Mouse (Mus musculus): ENCODE measurements around the gene Iqgap2. TPM values are rescaled to one million over a fixed set of nuclear protein-coding genes. Genes with fewer than 3 reads are reported as not detected.

Iqgap2 gene
- polyA plus RNA-seq, 1 experiment: 6.0 TPM

DNA sequence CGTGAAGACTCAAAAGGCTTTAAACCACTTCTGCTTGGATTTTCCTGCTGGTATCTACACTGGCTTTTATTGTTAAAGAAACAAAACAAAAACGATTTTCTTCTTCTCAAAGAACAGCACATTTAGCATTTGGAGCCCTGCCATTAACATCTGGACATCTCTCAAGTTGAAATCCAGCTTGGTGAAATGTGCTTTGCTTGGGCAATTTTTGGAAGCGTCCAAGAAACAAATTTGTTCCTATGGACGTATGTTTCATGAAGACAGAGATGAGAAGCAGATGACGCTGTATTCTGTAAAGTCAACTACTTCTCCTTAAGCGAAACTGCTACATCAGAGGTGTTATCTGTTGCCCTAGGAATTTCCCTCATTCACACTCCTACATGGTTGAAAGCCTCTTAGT lies 93.0 kb downstream of the Iqgap2 start:
- no peak for DNase-seq (ENCODE audit: low read depth)
- TF ChIP-seq POLR2A (IDR thresholded peaks at IDR 0.05; ENCODE audit: borderline replicate concordance, extremely low read depth, insufficient read depth, insufficient read length, poor library complexity, severe bottlenecking): no peak
- no peak for TF ChIP-seq CTCF (IDR thresholded peaks at IDR 0.05; ENCODE audit: borderline replicate concordance, extremely low read depth, insufficient read depth, insufficient read length)

DNA sequence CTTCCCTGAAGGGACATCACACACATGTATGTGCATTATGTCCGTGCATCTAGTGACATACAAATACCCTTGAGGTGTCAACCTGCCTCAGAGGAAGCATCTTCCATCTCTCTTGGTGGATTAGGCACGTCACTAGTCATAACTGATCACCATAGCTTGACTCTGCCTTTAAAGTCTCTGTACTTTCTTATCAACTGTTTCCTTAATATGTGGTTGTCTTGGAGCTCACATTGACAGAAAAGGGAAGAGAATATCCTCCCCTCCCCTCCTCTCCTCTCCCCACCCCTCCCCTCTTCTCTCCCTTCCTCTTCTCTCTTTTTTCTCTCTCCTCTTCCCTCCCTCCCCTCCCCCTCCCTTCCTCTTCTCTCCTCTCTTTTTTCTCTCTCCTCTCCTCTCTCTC lies 94.2 kb downstream of the Iqgap2 start:
- TF ChIP-seq POLR2A (IDR thresholded peaks at IDR 0.05; ENCODE audit: borderline replicate concordance, extremely low read depth, insufficient read depth, insufficient read length, poor library complexity, severe bottlenecking) (no peak), CTCF (IDR thresholded peaks at IDR 0.05; ENCODE audit: borderline replicate concordance, extremely low read depth, insufficient read depth, insufficient read length) (no peak)
- DNase-seq (ENCODE audit: low read depth): no peak

DNA sequence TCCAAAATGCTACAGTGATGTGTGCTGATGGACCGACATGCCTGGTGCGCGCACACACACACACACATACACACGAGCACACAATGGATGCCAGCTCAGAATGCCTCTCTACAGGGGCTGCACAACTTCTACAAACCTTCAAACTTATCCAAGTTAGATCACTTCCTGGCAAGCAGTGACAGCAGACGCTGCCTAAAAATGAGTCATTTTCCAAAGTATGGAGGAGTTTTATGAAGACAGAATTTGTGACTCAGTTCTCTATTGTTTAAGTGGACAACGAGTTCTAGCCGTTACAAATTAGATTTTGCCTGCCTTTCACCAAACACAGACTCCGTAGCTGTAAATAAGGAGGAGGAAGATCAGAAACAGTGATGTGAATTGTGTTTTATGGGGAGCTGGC lies 97.4 kb downstream of the Iqgap2 start:
- TF ChIP-seq CTCF (IDR thresholded peaks at IDR 0.05; ENCODE audit: borderline replicate concordance, extremely low read depth, insufficient read depth, insufficient read length) (no peak), POLR2A (IDR thresholded peaks at IDR 0.05; ENCODE audit: borderline replicate concordance, extremely low read depth, insufficient read depth, insufficient read length, poor library complexity, severe bottlenecking) (no peak)
- no peak for DNase-seq (ENCODE audit: low read depth)

DNA sequence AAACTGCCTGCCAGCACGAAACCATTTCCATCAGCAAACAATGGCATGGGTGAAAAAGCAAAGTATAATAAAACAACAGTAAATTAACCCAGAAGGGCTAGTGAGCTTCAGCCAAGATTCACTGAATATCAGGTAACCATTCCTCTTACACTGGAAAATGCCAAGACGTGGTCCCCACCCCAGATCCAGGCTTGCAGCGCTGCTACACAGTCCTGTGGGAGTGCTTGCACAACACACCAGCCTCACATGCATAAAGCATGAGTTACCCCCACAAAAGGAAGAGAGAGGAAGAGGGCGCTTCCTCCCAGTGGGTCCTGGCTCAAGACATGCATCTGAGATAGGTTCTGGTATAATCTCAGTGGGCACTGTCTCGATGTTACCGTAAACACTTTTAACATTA lies 100.8 kb downstream of the Iqgap2 start:
- TF ChIP-seq POLR2A (IDR thresholded peaks at IDR 0.05; ENCODE audit: borderline replicate concordance, extremely low read depth, insufficient read depth, insufficient read length, poor library complexity, severe bottlenecking) (no peak), CTCF (IDR thresholded peaks at IDR 0.05; ENCODE audit: borderline replicate concordance, extremely low read depth, insufficient read depth, insufficient read length) (no peak)
- DNase-seq (ENCODE audit: low read depth): no peak

DNA sequence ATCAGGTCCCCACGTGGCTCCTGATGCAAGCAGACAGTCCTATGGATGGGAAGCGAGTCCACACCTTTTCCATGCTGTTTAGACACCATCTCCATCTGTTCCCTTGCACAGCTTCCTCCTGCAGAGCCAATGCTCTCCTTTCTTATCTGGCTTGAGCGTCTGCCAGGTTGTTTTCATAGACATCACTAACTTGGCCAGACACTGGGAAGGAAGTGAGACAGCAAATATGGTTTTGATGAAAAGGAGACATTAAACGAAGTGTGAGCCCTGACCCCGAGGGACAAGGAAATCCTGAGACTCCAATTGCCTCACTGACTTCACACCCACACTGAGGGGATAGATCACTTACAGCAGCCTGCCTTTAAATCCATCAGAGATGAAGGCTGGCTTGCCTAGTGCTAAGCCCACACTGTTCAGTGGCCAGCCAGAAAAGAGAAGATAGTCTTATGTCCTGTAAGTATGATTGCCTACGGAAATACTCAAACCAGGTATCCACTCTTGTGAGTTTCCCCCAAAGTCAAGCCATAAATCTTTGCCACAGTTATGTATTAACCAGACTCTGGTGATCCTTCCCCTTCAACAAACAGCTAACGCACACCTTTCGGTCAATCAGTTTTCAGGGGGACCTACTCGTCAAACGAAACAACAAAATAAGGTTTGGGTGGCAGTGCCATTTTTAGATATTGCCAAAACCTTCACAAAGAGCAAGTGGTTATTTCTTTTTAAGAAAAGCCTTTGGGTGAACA lies 102.9 kb downstream of the Iqgap2 start:
- DNase-seq (ENCODE audit: low read depth): peak; percentile 57
- no peak for TF ChIP-seq CTCF (IDR thresholded peaks at IDR 0.05; ENCODE audit: borderline replicate concordance, extremely low read depth, insufficient read depth, insufficient read length)
- no peak for TF ChIP-seq POLR2A (IDR thresholded peaks at IDR 0.05; ENCODE audit: borderline replicate concordance, extremely low read depth, insufficient read depth, insufficient read length, poor library complexity, severe bottlenecking)

DNA sequence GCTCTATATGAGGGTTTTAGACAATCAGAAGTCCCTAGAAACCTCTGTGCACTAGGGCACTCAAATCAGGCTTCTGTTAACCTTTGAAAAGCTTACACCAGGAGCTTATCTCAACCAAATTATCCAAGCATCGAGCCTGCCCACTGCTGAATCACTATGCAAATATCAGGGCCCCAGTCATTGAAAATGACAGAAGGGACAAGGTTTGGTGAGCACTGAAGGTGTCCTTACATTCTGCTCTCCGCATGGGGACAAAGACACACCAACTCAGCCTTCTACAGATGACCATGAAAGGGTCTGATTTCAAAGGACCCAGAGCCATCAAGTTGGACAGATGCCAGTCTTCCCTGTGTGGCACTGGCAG lies 108.8 kb downstream of the Iqgap2 start:
- no peak for DNase-seq (ENCODE audit: low read depth)
- TF ChIP-seq CTCF (IDR thresholded peaks at IDR 0.05; ENCODE audit: borderline replicate concordance, extremely low read depth, insufficient read depth, insufficient read length) (no peak), POLR2A (IDR thresholded peaks at IDR 0.05; ENCODE audit: borderline replicate concordance, extremely low read depth, insufficient read depth, insufficient read length, poor library complexity, severe bottlenecking) (no peak)

DNA sequence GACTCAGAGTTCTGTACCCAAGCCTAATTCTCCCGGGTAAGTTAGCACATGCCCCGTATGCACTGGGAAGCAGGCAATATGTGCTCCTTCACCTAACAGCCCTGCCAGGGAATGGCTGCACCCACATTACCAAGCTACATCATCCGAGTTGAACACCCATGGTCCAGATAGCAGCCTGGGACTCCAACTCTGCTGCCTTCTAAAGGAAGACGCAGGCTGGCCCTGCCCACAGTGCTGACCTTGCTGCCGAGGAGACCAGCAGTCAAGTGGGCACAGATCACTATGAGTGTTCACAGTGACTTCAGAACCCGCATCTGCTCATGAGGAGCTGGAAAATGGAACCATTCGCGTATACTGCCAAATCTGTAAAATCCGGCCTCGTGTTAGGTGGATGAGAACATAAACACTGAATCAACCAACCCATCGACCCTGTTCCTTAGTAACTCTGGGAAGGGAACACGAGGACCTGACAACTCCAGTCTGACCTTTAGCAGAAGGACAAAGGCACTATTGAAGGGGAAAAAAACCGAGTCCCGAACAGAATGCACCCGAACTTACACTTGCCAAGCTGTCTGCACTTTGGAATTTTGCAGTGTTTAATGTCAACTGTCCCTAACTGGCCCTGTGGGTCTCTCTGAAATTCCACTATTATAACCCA lies 109.3 kb downstream of the Iqgap2 start:
- DNase-seq (ENCODE audit: low read depth): no peak
- TF ChIP-seq CTCF (IDR thresholded peaks at IDR 0.05; ENCODE audit: borderline replicate concordance, extremely low read depth, insufficient read depth, insufficient read length) (no peak), POLR2A (IDR thresholded peaks at IDR 0.05; ENCODE audit: borderline replicate concordance, extremely low read depth, insufficient read depth, insufficient read length, poor library complexity, severe bottlenecking) (no peak)

DNA sequence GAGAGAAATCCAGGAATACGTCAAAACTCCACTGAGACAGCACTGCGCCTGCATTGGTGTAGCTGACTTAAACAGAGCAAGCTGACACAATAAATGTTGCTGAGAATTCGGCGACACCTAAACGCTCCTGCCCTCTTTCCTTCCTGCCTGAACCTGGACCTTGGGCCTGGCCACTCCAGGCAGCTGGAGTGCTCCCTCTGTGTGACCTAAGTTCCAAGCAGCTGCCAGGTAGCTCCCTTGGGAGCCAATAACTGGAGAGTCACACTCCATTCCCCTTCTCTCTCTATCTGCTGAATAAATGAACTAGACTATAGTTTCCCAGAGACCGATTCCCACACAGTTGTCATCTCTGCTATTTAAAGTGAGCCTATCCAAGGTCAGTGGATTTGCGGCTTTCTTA lies 111.7 kb downstream of the Iqgap2 start:
- TF ChIP-seq CTCF (IDR thresholded peaks at IDR 0.05; ENCODE audit: borderline replicate concordance, extremely low read depth, insufficient read depth, insufficient read length) (no peak), POLR2A (IDR thresholded peaks at IDR 0.05; ENCODE audit: borderline replicate concordance, extremely low read depth, insufficient read depth, insufficient read length, poor library complexity, severe bottlenecking) (no peak)
- no peak for DNase-seq (ENCODE audit: low read depth)

DNA sequence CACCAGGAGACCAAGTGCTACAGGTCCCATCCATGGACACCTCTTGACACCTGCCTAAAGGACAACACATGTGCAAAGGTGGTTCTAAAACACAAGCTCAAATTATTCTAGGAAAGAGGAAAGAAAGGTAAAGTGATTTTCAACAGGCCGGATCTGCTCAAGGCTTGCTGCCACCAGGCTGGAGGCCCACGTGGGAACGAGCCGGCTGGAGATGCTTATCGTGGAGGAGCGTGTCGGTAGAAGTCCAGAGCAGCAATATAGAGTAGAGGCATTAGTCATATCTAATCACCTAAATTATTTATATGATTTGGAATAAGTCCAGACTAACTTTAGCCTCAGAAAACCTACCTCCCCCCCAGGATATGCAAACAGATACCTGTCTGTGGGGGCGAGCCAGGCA lies 112.5 kb downstream of the Iqgap2 start:
- TF ChIP-seq POLR2A (IDR thresholded peaks at IDR 0.05; ENCODE audit: borderline replicate concordance, extremely low read depth, insufficient read depth, insufficient read length, poor library complexity, severe bottlenecking) (no peak), CTCF (IDR thresholded peaks at IDR 0.05; ENCODE audit: borderline replicate concordance, extremely low read depth, insufficient read depth, insufficient read length) (no peak)
- no peak for DNase-seq (ENCODE audit: low read depth)

DNA sequence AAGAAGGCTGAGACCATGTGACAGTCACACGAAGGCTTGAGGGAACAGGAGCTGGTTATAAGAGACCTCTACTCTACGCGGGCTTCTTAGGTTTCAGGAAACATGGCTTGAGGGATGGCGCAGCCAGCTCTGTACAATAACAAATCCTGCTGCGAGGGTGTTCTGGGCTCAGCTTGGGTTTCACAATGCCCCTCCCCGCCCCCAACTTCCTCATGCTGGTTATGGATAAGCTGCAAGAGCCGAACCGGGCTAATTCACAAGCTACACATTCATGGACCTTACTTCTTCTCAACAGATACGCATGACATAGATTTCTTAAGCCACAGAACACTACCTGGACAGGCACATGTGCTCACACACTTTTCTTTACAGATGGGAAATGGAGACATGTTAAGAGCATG lies 113.0 kb downstream of the Iqgap2 start:
- no peak for TF ChIP-seq POLR2A (IDR thresholded peaks at IDR 0.05; ENCODE audit: borderline replicate concordance, extremely low read depth, insufficient read depth, insufficient read length, poor library complexity, severe bottlenecking)
- TF ChIP-seq CTCF (IDR thresholded peaks at IDR 0.05; ENCODE audit: borderline replicate concordance, extremely low read depth, insufficient read depth, insufficient read length): no peak
- no peak for DNase-seq (ENCODE audit: low read depth)

DNA sequence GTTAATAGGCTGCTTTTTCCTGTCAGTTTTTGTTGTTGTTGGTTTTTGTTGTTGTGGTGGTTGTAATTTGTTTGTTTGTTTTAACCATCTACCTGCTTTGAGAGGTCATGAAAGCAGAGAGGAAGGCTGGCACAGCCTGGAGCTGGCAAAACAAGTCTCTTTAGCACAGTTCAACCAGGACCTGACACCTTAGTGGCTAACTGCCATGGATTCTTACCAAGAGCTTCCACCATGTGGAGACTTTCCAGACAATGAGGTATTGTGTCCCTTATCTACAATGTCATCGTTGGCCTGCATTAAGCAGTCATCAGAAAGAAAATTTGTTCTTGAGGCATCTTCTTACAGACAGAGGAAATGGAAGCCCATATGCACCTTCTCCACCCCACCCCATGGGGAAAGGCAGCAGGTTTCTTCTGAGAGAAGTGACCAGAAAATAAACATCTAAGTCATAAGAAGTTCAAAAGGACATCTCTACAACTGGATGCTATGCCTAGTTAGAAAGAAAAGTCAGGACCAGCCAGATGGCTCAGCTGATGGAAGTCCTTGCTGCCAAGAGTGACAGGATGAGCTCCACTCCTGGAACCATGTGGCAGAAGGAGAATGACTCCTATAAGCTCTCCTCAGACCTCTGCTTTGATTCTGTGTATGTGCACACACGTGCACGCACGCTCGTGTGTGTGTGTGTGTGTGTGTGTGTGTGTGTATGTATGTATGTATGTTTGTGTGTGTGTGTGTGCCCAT lies 113.9 kb downstream of the Iqgap2 start:
- DNase-seq (ENCODE audit: low read depth): peak; percentile 39

More for the DNA sequence above, 113.9 kb downstream of the Iqgap2 start:
- TF ChIP-seq POLR2A (IDR thresholded peaks at IDR 0.05; ENCODE audit: borderline replicate concordance, extremely low read depth, insufficient read depth, insufficient read length, poor library complexity, severe bottlenecking): no peak

All from brain, embryonic 14.5 days (tissue).